Mouse (Mus musculus): Measurements from ENCODE around the gene Epn2. TPM values are rescaled to one million over a fixed set of nuclear protein-coding genes. Genes with fewer than 3 reads are reported as not detected.

Gene Epn2
- total and polyA plus RNA-seq, 3 experiments = 18.2 to 29.5 (median 20.6) TPM

DNA sequence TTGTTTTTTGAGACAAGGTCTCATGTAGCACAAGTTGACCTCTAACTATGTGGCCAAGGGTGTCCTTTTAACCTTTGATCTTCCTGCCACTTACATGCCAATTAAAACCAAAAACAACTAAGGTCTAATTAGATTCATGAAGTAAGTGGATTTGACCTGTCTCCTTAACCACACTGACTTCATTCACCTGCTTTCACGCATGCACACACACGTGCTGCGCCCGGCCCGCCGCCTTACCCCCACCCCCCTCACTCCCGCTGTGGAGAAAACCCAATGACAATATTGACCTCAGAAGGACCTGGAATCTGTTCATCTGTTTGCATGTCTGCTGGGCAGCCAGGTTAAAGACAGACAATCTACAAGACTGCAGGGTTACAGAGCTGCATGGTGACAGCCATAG lies 38.8 kb downstream of the Epn2 start:
- no peak for DNase-seq

DNA sequence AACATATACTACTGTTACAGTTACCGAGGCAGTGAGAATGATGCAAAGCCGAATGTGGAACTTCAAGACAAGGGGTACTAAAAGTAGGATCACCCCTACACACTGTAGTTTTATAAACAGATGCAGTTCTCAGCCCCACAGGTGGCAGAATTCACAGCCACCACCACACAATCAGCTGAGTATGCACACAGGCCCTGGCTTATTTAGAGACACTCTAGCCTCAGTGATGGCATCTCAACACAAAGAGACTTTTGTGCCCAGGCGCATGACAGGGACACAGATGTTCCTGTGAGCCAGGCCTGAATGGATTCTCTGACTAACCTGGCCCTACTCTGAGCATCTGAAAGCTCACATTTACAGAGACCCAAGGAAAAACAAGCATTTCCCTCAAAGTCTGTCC lies 42.1 kb downstream of the Epn2 start:
- DNase-seq = no peak

DNA sequence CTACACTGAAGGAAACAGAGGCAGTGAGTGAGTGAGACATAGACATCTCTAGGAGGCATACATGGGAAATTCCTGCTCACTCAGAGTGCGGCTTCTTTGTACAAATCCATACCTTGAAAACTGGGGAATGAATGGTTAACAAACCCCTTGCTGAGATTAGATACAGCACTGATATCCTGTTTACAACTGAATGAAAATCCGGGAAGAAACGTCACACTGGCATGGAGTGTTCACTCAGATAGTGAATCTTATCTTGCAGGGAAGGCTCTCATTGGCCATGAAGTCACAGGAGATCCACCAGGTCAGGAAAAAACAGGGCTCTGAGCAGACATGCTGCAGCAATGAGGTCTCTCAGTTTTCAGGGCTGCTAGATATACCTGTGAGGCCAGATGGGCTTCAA lies 42.5 kb downstream of the Epn2 start:
- no peak for DNase-seq

- no peak for DNase-seq
These were observed 44.0 kb downstream of the Epn2 start for GRCm38 (mm10) chr11:61535530-61535929.

- DNase-seq = peak; percentile 49
These were observed 45.9 kb downstream of the Epn2 start for GRCm38 (mm10) chr11:61533571-61533970.

GRCm38 (mm10) chr11:61532820-61533219 lies 46.7 kb downstream of the Epn2 start:
- peak; percentile 51 for DNase-seq

- peak; percentile 53 for DNase-seq
These were observed 50.2 kb downstream of the Epn2 start for GRCm38 (mm10) chr11:61529268-61529713.

DNA sequence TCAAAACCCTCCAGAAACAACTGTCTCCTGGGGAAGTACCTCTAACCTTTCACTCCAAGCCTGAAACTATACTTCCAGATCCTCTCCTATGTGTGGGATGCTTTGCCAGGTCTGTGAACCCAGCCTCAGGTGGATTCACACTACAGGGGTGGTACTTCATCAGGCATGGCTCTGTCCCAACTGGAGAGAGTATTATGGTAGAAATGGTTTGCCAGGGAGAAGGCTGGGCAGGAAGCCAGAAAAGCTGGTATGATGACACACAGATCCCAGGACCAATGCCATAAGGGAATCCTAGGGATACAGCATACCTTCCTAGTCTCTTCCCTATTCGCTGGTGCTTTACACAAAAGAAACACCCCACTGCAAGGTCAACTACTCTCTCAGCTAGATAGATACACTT lies 52.6 kb downstream of the Epn2 start:
- peak; percentile 41 for DNase-seq

GRCm38 (mm10) chr11:61519484-61520107 lies 59.9 kb downstream of the Epn2 start:
- no peak for DNase-seq

- DNase-seq = no peak
These were observed 60.6 kb downstream of the Epn2 start for GRCm38 (mm10) chr11:61518871-61519270.

DNA sequence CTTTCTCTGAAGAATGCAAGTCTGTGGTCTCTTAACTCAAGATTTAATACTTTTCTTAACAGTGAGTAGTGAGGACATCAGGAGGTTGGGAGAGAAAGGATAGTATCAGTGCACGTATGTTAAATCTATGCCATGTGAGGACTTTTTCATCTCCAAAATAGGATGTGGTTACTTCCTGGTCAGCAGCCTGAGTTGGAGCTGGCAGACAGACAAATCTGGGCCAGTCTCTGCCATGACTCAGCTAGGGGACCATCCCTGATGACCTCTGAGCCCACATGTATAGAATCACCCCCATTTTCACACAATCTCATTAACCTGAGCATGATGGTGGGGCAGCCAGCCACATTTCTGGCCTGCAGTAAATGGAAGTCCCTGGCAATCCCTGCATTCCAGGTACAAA lies 61.5 kb downstream of the Epn2 start:
- DNase-seq = no peak

GRCm38 (mm10) chr11:61514953-61515352 lies 64.5 kb downstream of the Epn2 start:
- peak; percentile 25 for DNase-seq

GRCm38 (mm10) chr11:61504713-61505257 lies 74.7 kb downstream of the Epn2 start, which contains the start of gene B9d1:
Gene B9d1 (plus strand): TSS chr11:61505144.
- DNase-seq = peak; percentile 95

GRCm38 (mm10) chr11:61503933-61504332 lies 75.6 kb downstream of the Epn2 start:
- DNase-seq = no peak

- DNase-seq = no peak
These were observed 80.6 kb downstream of the Epn2 start for GRCm38 (mm10) chr11:61498736-61499504.

- no peak for DNase-seq
These were observed 82.0 kb downstream of the Epn2 start for GRCm38 (mm10) chr11:61497490-61497889.

- no peak for DNase-seq
These were observed 84.0 kb downstream of the Epn2 start for GRCm38 (mm10) chr11:61495528-61495927.

GRCm38 (mm10) chr11:61494129-61494997 lies 85.1 kb downstream of the Epn2 start, which contains the start of gene Mapk7:
Gene Mapk7 (minus strand): TSS chr11:61494406.
- DNase-seq = peak; percentile 99

DNA sequence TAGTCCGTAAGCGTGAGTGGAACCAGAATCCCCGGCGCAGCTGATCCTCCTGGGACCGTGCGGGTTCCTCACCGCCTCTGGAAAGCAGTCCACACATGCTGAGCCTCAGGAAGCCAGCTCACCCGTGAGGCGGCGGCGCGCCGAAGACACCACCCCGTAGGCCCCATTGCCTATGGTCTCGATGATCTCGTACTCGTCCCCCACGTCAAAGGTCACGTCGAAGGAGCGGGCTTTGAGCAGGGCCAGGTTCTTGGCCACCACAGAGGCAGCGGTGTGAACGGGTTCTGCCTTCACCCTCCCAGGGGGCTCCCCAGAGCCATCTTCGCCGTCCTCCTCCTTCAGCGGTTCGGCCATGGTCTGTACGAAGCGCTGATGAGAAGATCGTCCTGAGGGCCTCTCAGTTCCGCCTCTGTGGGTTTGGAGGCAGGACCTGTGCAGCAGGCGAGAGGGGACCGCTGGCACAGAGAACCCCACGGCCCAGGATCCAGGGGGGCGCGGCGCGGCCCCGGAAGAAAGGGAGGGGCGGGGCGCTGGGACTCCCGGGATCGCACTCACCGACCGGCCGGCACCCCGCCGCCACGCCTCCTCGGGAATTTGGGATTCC lies 85.9 kb downstream of the Epn2 start:
- DNase-seq = peak; percentile 63

DNA sequence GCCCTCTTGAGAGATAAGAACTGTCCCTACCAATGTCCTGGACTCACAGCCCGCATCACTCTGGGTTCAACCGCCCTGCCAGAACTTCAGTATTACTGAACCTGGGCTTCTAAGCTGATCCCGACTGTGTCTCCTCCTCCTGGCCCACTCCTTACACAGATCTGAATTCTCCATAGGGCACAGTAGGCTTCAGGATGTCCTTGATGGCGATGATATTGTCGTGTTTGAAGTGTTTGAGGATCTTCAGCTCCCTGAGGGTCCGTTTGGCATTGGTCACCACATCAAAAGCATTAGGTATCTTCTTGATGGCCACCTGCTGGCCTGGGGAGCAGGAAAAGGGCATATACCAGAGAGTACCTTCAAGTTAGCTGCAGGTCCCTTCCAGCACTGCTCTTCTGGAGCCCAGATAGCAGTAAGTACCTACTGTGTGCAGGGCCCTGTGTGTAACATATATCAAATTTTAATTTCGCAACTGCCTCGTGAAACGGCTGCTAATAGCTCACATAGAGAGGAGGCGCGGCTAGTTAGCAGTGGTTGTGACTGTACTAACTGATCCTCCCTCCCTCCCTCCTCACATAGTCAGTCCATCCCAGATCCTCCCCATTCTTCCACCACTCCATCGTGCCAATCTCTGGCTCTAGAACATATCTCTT lies 86.6 kb downstream of the Epn2 start:
- DNase-seq = no peak

GRCm38 (mm10) chr11:61490944-61491520 lies 88.5 kb downstream of the Epn2 start:
- DNase-seq = no peak
